Mouse (Mus musculus) CD4-positive, CD25-positive, alpha-beta regulatory T cell, adult 2 months (primary cell): ENCODE measurements around the gene Ltf.

Experiments used
- DNase-seq: peaks from one replicate; pipeline ENCODE4 v3.0.0-alpha.2; 2012; ENCODE audit warnings: low read depth, low spot score

The Ltf gene

GRCm38 (mm10) chr9:111087960-111088359 is 68.9 kb downstream of the Ltf start:
- no peak for DNase-seq

DNA sequence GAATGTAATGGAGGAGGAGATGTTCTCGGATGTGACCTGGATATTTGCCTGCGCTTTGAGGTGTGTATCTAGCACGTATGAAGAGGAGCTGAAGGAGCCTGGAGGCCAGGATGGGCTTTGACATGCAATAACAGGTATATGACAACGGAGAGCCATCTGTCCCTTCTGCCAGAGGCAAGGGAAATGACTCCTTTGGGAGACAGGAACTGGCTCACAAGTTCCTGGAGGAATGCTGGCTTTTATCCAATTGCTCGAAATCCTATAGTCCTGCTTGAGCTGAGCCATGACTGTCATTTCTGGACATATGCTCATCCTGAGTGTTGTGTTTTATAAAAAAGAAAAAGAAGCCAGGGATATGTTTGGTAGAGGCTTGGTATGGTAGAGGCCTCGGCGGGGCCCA is 69.8 kb downstream of the Ltf start:
- no peak for DNase-seq
